Mouse (Mus musculus) liver, embryonic 14.5 days (tissue): ENCODE measurements around the gene Osbpl6. TPM values are rescaled to one million over a fixed set of nuclear protein-coding genes. Genes with fewer than 3 reads are reported as not detected.
A peak's percentile ranks its signal among the peaks of the same experiment; 100 is the strongest.

ENCODE experiments used
- ATAC-seq: fragments of 200-750 bp; cut with Nextera tagmentation; 2 replicates; pipeline ENCODE4 v1.8.0; 2017; ENCODE audit warnings: moderate number of reproducible peaks, mild to moderate bottlenecking, moderate library complexity; ENCODE audit not compliant: insufficient read depth
- DNase-seq, 3 experiments: peaks; one replicate each; pipeline ENCODE4 v3.0.0-alpha.2; 2012 to 2013; ENCODE audit warnings: low read depth in 3 of 3, low spot score in 3 of 3
- H3K27ac ChIP-seq: fragments of 300-500 bp; sonication (generic); 2 replicates; pipeline ENCODE4 v1.5.1; 2014; ENCODE audit warnings: moderate library complexity, mild to moderate bottlenecking, control low read depth, inconsistent platforms
- H3K27me3 ChIP-seq: fragments of 300-500 bp; sonication (generic); 2 replicates; pipeline ENCODE4 v1.6.1; 2014; ENCODE audit warnings: mild to moderate bottlenecking, low read length, moderate library complexity; ENCODE audit not compliant: control insufficient read depth, insufficient read depth
- H3K36me3 ChIP-seq: fragments of 300-500 bp; sonication (generic); replicated peaks from 2 replicates; pipeline ENCODE4 v1.6.1; 2014; ENCODE audit warnings: low read depth; ENCODE audit not compliant: control insufficient read depth, insufficient read depth
- H3K4me1 ChIP-seq, 2 experiments: fragments of 200-500 bp in 1 of 2; fragments of 300-500 bp in 1 of 2; sonication (generic) in 1 of 2; replicated peaks; 2 replicates each; pipeline ENCODE4 v1.6.1; 2012 to 2014; ENCODE audit warnings: antibody characterized with exemption in 1 of 2, inconsistent platforms in 1 of 2, low read length in 1 of 2; ENCODE audit not compliant: control insufficient read depth in 2 of 2, insufficient read depth in 2 of 2
- H3K4me2 ChIP-seq: fragments of 300-500 bp; sonication (generic); 2 replicates; pipeline ENCODE4 v1.6.1; 2014; ENCODE audit warnings: low read depth, mild to moderate bottlenecking, control low read depth, moderate library complexity
- H3K4me3 ChIP-seq, 2 experiments: fragments of 200-500 bp in 1 of 2; fragments of 300-500 bp in 1 of 2; sonication (generic) in 1 of 2; 2 replicates each; pipeline ENCODE4 v1.5.1; 2012 to 2014; ENCODE audit warnings: low read depth in 2 of 2, low read length in 2 of 2, mild to moderate bottlenecking in 2 of 2, control low read depth in 1 of 2, inconsistent platforms in 1 of 2, moderate library complexity in 1 of 2; ENCODE audit not compliant: insufficient read depth in 1 of 2
- H3K9ac ChIP-seq: fragments of 300-500 bp; sonication (generic); replicated peaks from 2 replicates; pipeline ENCODE4 v1.6.1; 2014; ENCODE audit warnings: mild to moderate bottlenecking, control low read depth, moderate library complexity
- H3K9me3 ChIP-seq: fragments of 300-500 bp; sonication (generic); 2 replicates; pipeline ENCODE4 v1.6.1; 2016; ENCODE audit warnings: low read length, mixed read lengths; ENCODE audit not compliant: control insufficient read depth
- CTCF ChIP-seq: IDR thresholded peaks from 2 replicates; pipeline ENCODE4 v1.5.1; 2016; ENCODE audit warnings: antibody characterized with exemption, low read depth, control low read depth
- EP300 ChIP-seq: IDR thresholded peaks from 2 replicates; pipeline ENCODE4 v1.6.1; 2016; ENCODE audit warnings: antibody characterized with exemption, low read depth
- WGBS: fragments of 180-500 bp; shearing (Covaris S2); extraction: QIAGEN DNeasy Blood & Tissue Kit; methylation state at CpG from one replicate; pipeline ENCODE4 v1.1.7; 2014; ENCODE audit not compliant: insufficient replicate concordance; 5-methylcytosine and 5-hydroxymethylcytosine counted together
- microRNA-seq: library from miRNA; unstranded; fragments of <30 nt; microRNA quantifications from one replicate; pipeline ENCODE4, GENCODE M21; 2016
- polyA plus RNA-seq, 2 experiments: library from polyadenylated mRNA; depleted of rRNA in 1 of 2; stranded (reverse) in 1 of 2; unstranded in 1 of 2; fragments of >200 nt; fragmentation: Nextera tagmentation in 1 of 2; extraction: Ambion mirVana in 1 of 2; gene quantifications; 2 replicates each; pipeline versions ENCODE4 v1.2.1 to v1.2.3; 2012 to 2014

The Osbpl6 gene
- polyA plus RNA-seq, 2 experiments: 0.17 to 0.20 TPM

DNA sequence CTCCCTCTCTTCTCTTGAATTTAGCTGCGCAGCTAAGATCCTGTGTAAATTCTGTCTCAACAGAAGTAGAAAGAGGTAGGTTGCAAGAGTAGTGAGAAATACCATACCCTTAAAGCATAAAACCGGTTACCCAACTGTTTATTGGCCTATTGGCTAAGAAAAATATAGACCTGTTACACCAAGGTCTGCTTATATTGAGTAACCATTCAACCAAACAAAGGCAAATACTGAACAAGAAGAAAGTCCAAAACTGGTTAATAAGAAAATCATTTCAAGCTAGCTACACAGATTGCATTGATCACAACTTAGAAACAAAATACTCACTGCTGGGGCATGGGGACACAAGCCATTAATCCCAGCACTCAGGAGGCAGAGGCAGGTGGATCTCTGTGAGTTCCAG, 233.3 kb downstream of the Osbpl6 start:
- WGBS: 80% methylated on average over 2 of the region's 2 CpGs
- DNase-seq (no peak), ATAC-seq (no peak)

DNA sequence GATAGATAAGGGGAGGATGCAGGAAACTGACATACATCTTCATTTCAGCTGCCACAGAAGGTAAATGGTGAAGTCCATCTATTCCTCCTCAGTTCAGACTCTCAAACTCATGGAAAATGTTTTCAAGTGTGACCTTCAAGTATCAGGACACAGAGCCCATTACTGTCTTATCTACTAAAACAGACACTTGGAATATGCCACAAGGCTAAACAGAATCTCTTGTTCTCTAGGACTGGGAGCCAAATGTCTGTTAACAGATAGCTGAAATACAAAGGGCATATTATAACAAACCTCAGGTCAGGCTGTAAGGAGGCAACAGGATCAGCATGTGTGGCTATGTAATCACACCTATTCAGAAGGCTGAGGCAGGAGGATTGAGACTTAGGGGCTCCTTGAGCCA, 237.5 kb downstream of the Osbpl6 start:
- peaks cover 1 to 13% of the 10 kb centered on the region in 2 experiments; a peak in 3 of 4 replicates for H3K4me1 ChIP-seq
- H3K27ac ChIP-seq: no peak overlapping the region
- H3K9me3 ChIP-seq: no peaks in the 10 kb centered on the region
- ATAC-seq (no peak), DNase-seq (no peak)
- H3K36me3 ChIP-seq: no peaks in the 10 kb centered on the region
- H3K9ac ChIP-seq: no peak overlapping the region
- H3K27me3 ChIP-seq: no peaks in the 10 kb centered on the region
- no peak overlapping the region for H3K4me2 ChIP-seq
- TF ChIP-seq EP300 (no peak), CTCF (no peak)
- H3K4me3 ChIP-seq: no peak overlapping the region

More for the DNA sequence above, 233.3 kb downstream of the Osbpl6 start:
- Histone ChIP-seq H3K9me3 (no peaks in the 10 kb centered on the region), H3K9ac (no peak overlapping the region), H3K27me3 (no peaks in the 10 kb centered on the region), H3K4me2 (no peak overlapping the region), H3K27ac (no peak overlapping the region), H3K36me3 (no peaks in the 10 kb centered on the region; the same call in 1 of the 2 replicates), H3K4me3 (no peak overlapping the region), H3K4me1 (peaks cover 0 to 5% of the 10 kb centered on the region in 2 experiments; a peak in 2 of 4 replicates)
- TF ChIP-seq CTCF (no peak), EP300 (no peak)

DNA sequence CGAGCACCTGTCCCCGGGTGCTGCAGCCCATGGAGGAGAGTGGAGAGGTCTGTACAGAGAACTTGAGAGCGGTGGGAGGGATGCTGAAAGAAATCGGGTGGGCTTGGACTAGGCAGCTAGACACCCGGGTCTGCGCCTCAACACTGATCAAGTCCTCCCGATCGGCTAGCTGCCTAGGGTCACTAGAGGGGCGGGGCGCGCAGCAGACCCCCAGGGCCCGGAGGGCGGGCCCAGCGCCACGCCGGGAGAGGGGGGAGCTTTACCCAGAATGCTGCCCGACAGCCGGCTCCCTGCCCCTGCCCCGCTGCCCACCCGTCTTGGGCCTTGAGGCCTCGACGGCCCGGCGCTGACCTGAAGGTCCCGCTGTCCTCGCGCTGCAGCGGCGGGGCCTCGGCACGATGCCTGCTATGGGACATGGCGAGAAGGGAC, 241.1 kb downstream of the Osbpl6 start:
- H3K27me3 ChIP-seq: no peaks in the 10 kb centered on the region
- DNase-seq (no peak), ATAC-seq (peak; percentile 14)
- no peaks in the 10 kb centered on the region for H3K36me3 ChIP-seq
- H3K4me2 ChIP-seq: peak overlapping the region; percentile 78
- WGBS: 1% methylated on average over 30 of the region's 32 CpGs
- peak overlapping the region; percentile 58 to 78 for H3K4me3 ChIP-seq
- TF ChIP-seq CTCF (no peak), EP300 (no peak)
- H3K9ac ChIP-seq: peak overlapping the region; percentile 24
- no peak overlapping the region for H3K27ac ChIP-seq
- H3K9me3 ChIP-seq: no peaks in the 10 kb centered on the region
- peaks cover 3 to 14% of the 10 kb centered on the region in 2 experiments; a peak in 3 of 4 replicates for H3K4me1 ChIP-seq

DNA sequence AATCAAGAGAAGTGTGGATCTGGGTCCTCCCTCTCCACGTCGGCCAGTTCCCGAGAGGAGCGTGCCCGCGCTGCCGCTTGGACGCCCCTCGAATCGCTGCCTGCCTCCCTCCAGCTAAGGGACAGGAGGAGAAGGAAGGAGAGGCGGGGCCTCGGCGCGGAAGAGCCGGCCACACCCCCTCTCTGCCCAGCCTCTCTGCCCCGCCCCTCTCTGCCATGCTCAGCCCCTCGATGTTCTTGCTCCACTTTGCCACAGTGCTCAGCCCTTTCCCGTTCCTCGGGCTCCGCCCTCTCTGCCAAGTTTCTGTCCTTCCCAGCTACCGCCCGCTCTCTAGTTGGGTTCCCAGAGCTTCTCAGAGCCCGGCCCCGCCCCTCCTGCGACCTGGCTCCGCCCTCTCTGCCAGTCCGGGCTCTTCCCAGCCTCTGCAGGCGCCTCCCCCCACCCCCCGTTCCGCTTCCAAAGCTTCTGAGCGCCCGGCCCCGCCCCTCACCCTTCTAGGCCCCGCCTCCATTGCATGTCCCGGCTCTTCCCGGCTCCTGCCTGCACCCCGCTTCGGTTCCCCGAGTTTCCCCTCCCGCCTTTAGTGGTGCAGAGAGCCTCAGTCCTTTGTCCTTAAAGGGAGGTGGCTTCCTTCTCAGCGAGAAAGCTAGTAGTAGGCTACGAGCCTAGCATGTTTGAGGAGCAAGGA, 241.7 kb downstream of the Osbpl6 start, which contains the start of the genes Prkra and Pjvk:
Prkra (minus strand) TSS at position 133 of the 688 bp plus-strand sequence.
Pjvk (plus strand) TSS at position 594 of the 688 bp plus-strand sequence.
- Histone ChIP-seq H3K4me1 (peaks cover 3 to 14% of the 10 kb centered on the region in 2 experiments; a peak in 3 of 4 replicates), H3K9ac (peak within 1 kb of the TSS; percentile 57), H3K36me3 (no peaks in the 10 kb centered on the region), H3K4me2 (peak within 1 kb of the TSS; percentile 78), H3K9me3 (no peaks in the 10 kb centered on the region), H3K4me3 (peak within 1 kb of the TSS; percentile 58 to 78), H3K27ac (peak within 1 kb of the TSS; percentile 1; the same call in 1 of the 2 replicates), H3K27me3 (no peaks in the 10 kb centered on the region)
- WGBS: under 1% methylated on average over 41 of the region's 42 CpGs
- ATAC-seq (peak; percentile 93), DNase-seq (peak; percentile 85 to 89 (median 87))
- TF ChIP-seq CTCF (no peak), EP300 (no peak)

DNA sequence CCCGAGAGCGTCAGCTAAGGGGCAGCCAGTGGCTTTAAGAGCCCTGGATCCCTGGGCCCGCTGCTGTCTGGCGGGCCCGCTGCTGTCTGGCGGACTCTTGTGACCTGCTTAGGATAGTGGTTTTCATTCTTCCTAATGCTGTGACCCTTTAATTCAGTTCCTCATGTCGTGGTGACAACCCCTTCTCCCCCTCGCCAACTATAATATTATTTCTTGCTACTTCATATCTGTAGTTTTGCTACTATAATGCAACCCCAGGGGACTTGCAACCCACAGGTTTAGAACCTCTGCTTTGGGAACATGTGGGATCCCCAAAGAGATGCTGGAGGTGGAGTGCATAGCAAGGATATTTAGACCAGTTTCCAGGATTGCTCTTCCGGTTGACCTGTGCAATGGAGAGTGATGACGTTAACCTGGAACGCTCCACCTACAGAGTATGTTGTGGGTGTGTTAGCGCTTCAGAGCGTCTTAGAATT, 242.4 kb downstream of the Osbpl6 start:
- peak overlapping the region; percentile 54 to 58 for H3K4me3 ChIP-seq
- TF ChIP-seq CTCF (no peak), EP300 (no peak)
- no peaks in the 10 kb centered on the region for H3K9me3 ChIP-seq
- no peaks in the 10 kb centered on the region for H3K36me3 ChIP-seq
- H3K4me2 ChIP-seq: peak overlapping the region; percentile 78
- WGBS: 35% methylated on average over 13 of the region's 13 CpGs
- H3K4me1 ChIP-seq: peaks cover 3 to 14% of the 10 kb centered on the region in 2 experiments; a peak in 3 of 4 replicates
- DNase-seq: no peak
- H3K27me3 ChIP-seq: no peaks in the 10 kb centered on the region
- H3K9ac ChIP-seq: peak overlapping the region; percentile 57
- no peak for ATAC-seq
- H3K27ac ChIP-seq: peak overlapping the region; percentile 1; the same call in 1 of the 2 replicates

Small RNA genes lying within 50 kb of the gene (microRNA-seq; reads per million reads assigned to microRNA genes)
- gene Gm23164: not detected

Other genes starting within 250 kb of the Osbpl6 start
- gene Pde11a, start 67.7 kb upstream of the Osbpl6 start, polyA plus RNA-seq (2012; rRNA removed): 0.01 TPM in 2 replicates
- gene Pde11a, start 67.7 kb upstream of the Osbpl6 start, polyA plus RNA-seq (2014; fragmentation: Nextera tagmentation; extraction: Ambion mirVana): 0.06 TPM in 1 of 2 replicates, not detected in the other
- not detected in 2 replicates for gene Cyct, start 46.1 kb upstream of the Osbpl6 start, polyA plus RNA-seq (2012; rRNA removed)
- not detected in 2 replicates for gene Cyct, start 46.1 kb upstream of the Osbpl6 start, polyA plus RNA-seq (2014; fragmentation: Nextera tagmentation; extraction: Ambion mirVana)
- gene Rbm45, start 36.5 kb upstream of the Osbpl6 start, polyA plus RNA-seq (2012; rRNA removed): 5.8 and 8.5 TPM in 2 replicates
- 5.7 and 6.2 TPM in 2 replicates for gene Rbm45, start 36.5 kb upstream of the Osbpl6 start, polyA plus RNA-seq (2014; fragmentation: Nextera tagmentation; extraction: Ambion mirVana)
- gene Prkra, start 241.5 kb downstream of the Osbpl6 start, polyA plus RNA-seq (2012; rRNA removed): 3.9 and 6.5 TPM in 2 replicates
- gene Prkra, start 241.5 kb downstream of the Osbpl6 start, polyA plus RNA-seq (2014; fragmentation: Nextera tagmentation; extraction: Ambion mirVana): 6.5 and 9.6 TPM in 2 replicates
- not detected in 2 replicates for gene Pjvk, start 242.0 kb downstream of the Osbpl6 start, polyA plus RNA-seq (2012; rRNA removed)
- gene Pjvk, start 242.0 kb downstream of the Osbpl6 start, polyA plus RNA-seq (2014; fragmentation: Nextera tagmentation; extraction: Ambion mirVana): not detected in 2 replicates